Mouse (Mus musculus) small intestine, adult 2 months (tissue): ENCODE data around the gene Limch1.

Experiments used
- CTCF ChIP-seq: fragments of 200-500 bp; IDR thresholded peaks from 2 replicates; pipeline ENCODE4 v1.5.1; 2012; ENCODE audit warnings: low read depth, mild to moderate bottlenecking, control low read depth, inconsistent platforms, low read length, moderate library complexity, mixed read lengths; ENCODE audit not compliant: insufficient replicate concordance, insufficient read length; ENCODE audit errors: extremely low read depth
- POLR2A ChIP-seq: fragments of 200-500 bp; IDR thresholded peaks from 2 replicates; pipeline ENCODE4 v1.6.1; 2012; ENCODE audit warnings: low read depth, mild to moderate bottlenecking, control low read depth, inconsistent platforms, low read length, moderate library complexity

DNA sequence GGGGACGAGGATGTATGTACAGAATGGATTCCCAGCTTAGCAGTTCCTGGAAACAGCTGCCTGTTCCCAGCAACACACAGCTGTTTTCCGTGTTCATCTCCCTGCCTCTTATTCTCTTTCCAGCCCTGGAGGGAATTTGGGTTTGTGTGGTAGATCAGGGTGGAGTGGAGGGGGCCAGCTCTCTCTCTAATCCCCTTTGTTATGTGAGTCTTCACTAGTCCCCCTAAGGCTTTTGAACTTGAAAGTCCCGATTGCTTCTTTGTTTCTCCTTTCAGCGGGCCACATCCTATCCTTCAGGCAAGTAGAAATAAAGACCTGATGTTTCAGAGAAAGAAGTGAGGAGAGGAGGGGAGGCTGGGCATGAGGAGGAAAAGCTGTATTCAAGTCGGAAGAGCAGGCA is 24.7 kb upstream of the Limch1 start:
- no peak for TF ChIP-seq CTCF
- TF ChIP-seq POLR2A = no peak
